Comparison of ENCODE assay signal across 32 mouse cellular contexts in the genomic region with DNA sequence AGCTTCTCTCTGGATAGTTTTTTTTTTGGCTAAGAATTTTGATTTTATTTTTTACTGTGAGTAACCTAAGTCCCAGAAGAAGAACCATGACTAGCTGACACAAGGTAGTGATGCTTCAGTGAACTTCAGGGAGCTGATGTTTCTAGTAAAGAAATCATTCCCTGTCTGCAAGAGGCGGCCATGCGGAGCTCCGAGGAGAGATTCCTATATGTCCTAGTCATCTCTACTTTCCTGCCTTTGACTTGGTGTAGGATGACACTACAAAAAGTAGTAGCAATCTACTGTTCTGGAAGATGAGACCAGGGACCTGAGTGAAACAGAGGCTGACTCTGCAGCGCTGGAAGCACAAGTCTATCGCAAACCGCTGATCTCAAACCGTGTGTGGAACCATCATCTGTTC.
"Had no signal": no experiment of that assay in that cellular context is flagged by ENCODE, and none has a peak within 500 bp of the region (broad histone marks: within the 10 kb centered on the region; RNA-seq: fewer than 3 reads in every experiment).

No protein-coding gene starts in this region.

- H3K4me3 ChIP-seq: heart, adult 2 months; heart, embryonic 10.5 days; heart, embryonic 12.5 days; heart, embryonic 13.5 days; heart, embryonic 15.5 days; hindbrain, embryonic 10.5 days; hindbrain, embryonic 12.5 days; hindbrain, embryonic 13.5 days; hindbrain, embryonic 15.5 days; intestine, embryonic 15.5 days; layer of hippocampus, adult 2 months; left cerebral cortex, adult 2 months had no signal

- H3K9ac ChIP-seq: heart, embryonic 12.5 days; heart, embryonic 13.5 days; heart, embryonic 15.5 days; hindbrain, embryonic 12.5 days; hindbrain, embryonic 13.5 days; hindbrain, embryonic 14.5 days; hindbrain, embryonic 15.5 days; intestine, embryonic 15.5 days had no signal

- H3K27me3 ChIP-seq: heart, embryonic 12.5 days; heart, embryonic 13.5 days; heart, embryonic 15.5 days; hindbrain, embryonic 12.5 days; hindbrain, embryonic 13.5 days; intestine, embryonic 15.5 days had no signal

- DNase-seq: heart, adult 18-20 months; heart, adult 2 months; heart, postnatal 10 days; heart, postnatal 14 days; heart, postnatal 36 days; heart, postnatal 4 days; kidney, adult 11 months; kidney, adult 2 months; kidney, adult 8-10 months; kidney, adult 9 months; kidney, postnatal 10 days; kidney, postnatal 36 days; layer of hippocampus, adult 9-11 months; layer of hippocampus, postnatal 36 days had no signal

- H3K4me2 ChIP-seq: heart, embryonic 11.5 days; heart, embryonic 12.5 days; heart, embryonic 13.5 days; heart, embryonic 15.5 days; hindbrain, embryonic 12.5 days; hindbrain, embryonic 13.5 days; hindbrain, embryonic 14.5 days; hindbrain, embryonic 15.5 days; intestine, embryonic 15.5 days had no signal

- H3K27ac ChIP-seq: heart, adult 2 months; heart, embryonic 10.5 days; heart, embryonic 13.5 days; heart, embryonic 15.5 days; hindbrain, embryonic 10.5 days; hindbrain, embryonic 12.5 days; hindbrain, embryonic 13.5 days; hindbrain, embryonic 14.5 days; hindbrain, embryonic 15.5 days; hindbrain, postnatal 0 days; intestine, embryonic 15.5 days; layer of hippocampus, adult 2 months; left cerebral cortex, adult 2 months had no signal

- ATAC-seq: hindbrain, embryonic 16.5 days; hindbrain, postnatal 0 days; inflammation-experienced regulatory T-cells, adult 6 months; intestine, embryonic 15.5 days; intestine, embryonic 16.5 days; intestine, postnatal 0 days had no signal

- H3K9me3 ChIP-seq: heart, embryonic 10.5 days; heart, embryonic 12.5 days; heart, embryonic 13.5 days; heart, embryonic 15.5 days; hindbrain, embryonic 10.5 days; hindbrain, embryonic 12.5 days; hindbrain, embryonic 13.5 days; hindbrain, embryonic 15.5 days; intestine, embryonic 15.5 days had no signal

- H3K4me1 ChIP-seq: heart, embryonic 10.5 days; heart, embryonic 12.5 days; heart, embryonic 13.5 days; heart, embryonic 15.5 days; hindbrain, embryonic 10.5 days; hindbrain, embryonic 12.5 days; hindbrain, embryonic 13.5 days; hindbrain, embryonic 15.5 days; intestine, embryonic 15.5 days had no signal

- H3K36me3 ChIP-seq: heart, embryonic 10.5 days; heart, embryonic 12.5 days; heart, embryonic 13.5 days; heart, embryonic 15.5 days; hindbrain, embryonic 10.5 days; hindbrain, embryonic 12.5 days; hindbrain, embryonic 13.5 days; hindbrain, embryonic 15.5 days; intestine, embryonic 15.5 days had no signal
